Mouse (Mus musculus) forebrain, embryonic 14.5 days (tissue): ENCODE measurements around the gene Tbc1d22b. TPM values are rescaled to one million over a fixed set of nuclear protein-coding genes. Genes with fewer than 3 reads are reported as not detected.
A peak's percentile ranks its signal among the peaks of the same experiment; 100 is the strongest.

ENCODE experiments used
- ATAC-seq: fragments of 200-750 bp; cut with Nextera tagmentation; 2 replicates; pipeline ENCODE4 v1.8.0; 2017; ENCODE audit warnings: mild to moderate bottlenecking, moderate library complexity
- DNase-seq: peaks from one replicate; pipeline ENCODE4 v3.0.0-alpha.2; 2015; ENCODE audit warnings: low spot score
- H3K27ac ChIP-seq: fragments of 300-500 bp; sonication (generic); 2 replicates; pipeline ENCODE4 v1.5.1; 2014; ENCODE audit warnings: low read depth, mild to moderate bottlenecking, control low read depth, low read length, moderate library complexity
- H3K27me3 ChIP-seq: fragments of 300-500 bp; sonication (generic); replicated peaks from 2 replicates; pipeline ENCODE4 v1.6.1; 2014; ENCODE audit warnings: low read length, control low read depth, mixed read lengths; ENCODE audit not compliant: control insufficient read depth, insufficient read depth
- H3K36me3 ChIP-seq: fragments of 300-500 bp; sonication (generic); 2 replicates; pipeline ENCODE4 v1.6.1; 2014; ENCODE audit warnings: low read length, control low read depth; ENCODE audit not compliant: control insufficient read depth, insufficient read depth
- H3K4me1 ChIP-seq: fragments of 300-500 bp; sonication (generic); 2 replicates; pipeline ENCODE4 v1.6.1; 2014; ENCODE audit warnings: antibody characterized with exemption, low read length, control low read depth; ENCODE audit not compliant: control insufficient read depth, insufficient read depth
- H3K4me2 ChIP-seq: fragments of 300-500 bp; sonication (generic); 2 replicates; pipeline ENCODE4 v1.6.1; 2014; ENCODE audit warnings: mild to moderate bottlenecking, control low read depth, low read length
- H3K4me3 ChIP-seq: fragments of 300-500 bp; sonication (generic); 2 replicates; pipeline ENCODE4 v1.5.1; 2014; ENCODE audit warnings: low read depth, low read length, control low read depth
- H3K9ac ChIP-seq: fragments of 300-500 bp; sonication (generic); 2 replicates; pipeline ENCODE4 v1.6.1; 2014; ENCODE audit warnings: mild to moderate bottlenecking, low read length, control low read depth, moderate library complexity
- H3K9me3 ChIP-seq: fragments of 300-500 bp; sonication (generic); replicated peaks from 2 replicates; pipeline ENCODE4 v1.6.1; 2016; ENCODE audit warnings: low read length, control low read depth, mixed read lengths; ENCODE audit not compliant: control insufficient read depth
- WGBS: fragments of 180-500 bp; shearing (Covaris S2); extraction: QIAGEN DNeasy Blood & Tissue Kit; methylation state at CpG from one replicate; pipeline ENCODE4 v1.1.7; 2014; 5-methylcytosine and 5-hydroxymethylcytosine counted together
- polyA plus RNA-seq: library from polyadenylated mRNA; unstranded; fragments of >200 nt; fragmentation: Nextera tagmentation; extraction: Ambion mirVana; gene quantifications from 2 replicates; pipeline ENCODE4 v1.2.1, GENCODE M21; 2014

Gene Tbc1d22b
- polyA plus RNA-seq, 1 experiment from 2014 or later: 18.4 TPM

DNA sequence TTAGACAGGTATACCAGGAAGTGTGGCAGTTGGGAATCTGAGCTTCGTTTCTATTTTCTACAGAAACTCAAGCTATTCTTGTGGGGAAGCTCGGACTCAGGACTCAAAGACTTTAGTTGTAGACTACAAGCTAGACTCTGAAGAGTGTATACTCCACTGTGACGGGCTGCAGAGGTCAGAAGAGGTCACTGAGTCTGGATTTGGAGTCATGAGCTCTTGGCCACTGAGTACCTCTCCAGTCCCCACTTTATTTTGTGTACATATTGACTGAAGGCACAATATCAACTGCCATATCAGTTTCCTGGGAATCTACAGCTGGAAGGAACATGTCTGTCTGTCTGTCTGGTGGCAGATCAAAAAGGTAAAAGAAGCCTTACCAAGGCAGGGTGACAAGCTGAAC, 69.6 kb downstream of the Tbc1d22b start:
- H3K4me1 ChIP-seq: peaks cover 18% of the 10 kb centered on the region
- ATAC-seq: no peak
- peaks cover 58% of the 10 kb centered on the region for H3K36me3 ChIP-seq
- no peak overlapping the region for H3K27ac ChIP-seq
- H3K27me3 ChIP-seq: no peaks in the 10 kb centered on the region
- H3K4me3 ChIP-seq: no peak overlapping the region
- no peak for DNase-seq
- H3K4me2 ChIP-seq: no peak overlapping the region
- no peaks in the 10 kb centered on the region for H3K9me3 ChIP-seq
- 91% methylated on average over 3 of the region's 3 CpGs for WGBS
- H3K9ac ChIP-seq: no peak overlapping the region

DNA sequence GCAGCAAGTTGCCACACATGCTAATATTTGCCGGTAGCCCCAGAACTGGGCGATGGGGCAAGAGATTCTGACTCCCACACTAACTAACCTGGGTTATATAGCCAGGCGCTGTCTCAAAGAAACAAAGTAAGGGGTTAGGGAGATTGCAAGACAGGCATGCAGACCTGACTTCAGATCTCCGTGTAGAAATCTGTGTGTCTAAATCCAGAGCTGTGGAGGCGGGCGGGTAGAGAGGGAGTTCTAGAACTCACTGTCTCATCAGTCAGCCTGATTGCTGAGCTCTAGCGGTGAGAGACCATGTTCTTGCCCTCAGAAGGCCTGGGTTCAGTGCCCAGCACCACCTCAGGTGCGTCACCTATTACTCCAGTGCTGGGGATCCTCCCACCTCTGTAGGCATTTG, 73.9 kb downstream of the Tbc1d22b start:
- WGBS: 97% methylated on average over 8 of the region's 8 CpGs
- Histone ChIP-seq H3K9me3 (no peaks in the 10 kb centered on the region), H3K4me2 (no peak overlapping the region), H3K4me3 (no peak overlapping the region), H3K36me3 (peaks cover 91% of the 10 kb centered on the region), H3K4me1 (no peaks in the 10 kb centered on the region), H3K27ac (no peak overlapping the region), H3K9ac (no peak overlapping the region), H3K27me3 (no peaks in the 10 kb centered on the region)
- DNase-seq (no peak), ATAC-seq (no peak)

- Histone ChIP-seq H3K27ac (no peak overlapping the region), H3K4me1 (no peaks in the 10 kb centered on the region), H3K9ac (no peak overlapping the region), H3K27me3 (no peaks in the 10 kb centered on the region), H3K36me3 (peaks cover 93% of the 10 kb centered on the region), H3K9me3 (no peaks in the 10 kb centered on the region), H3K4me3 (no peak overlapping the region), H3K4me2 (no peak overlapping the region)
- DNase-seq (no peak), ATAC-seq (no peak)
- 93% methylated on average over 9 of the region's 9 CpGs for WGBS
Observed at GRCm38 (mm10) chr17:29627285-29627684, 77.7 kb downstream of the Tbc1d22b start.

DNA sequence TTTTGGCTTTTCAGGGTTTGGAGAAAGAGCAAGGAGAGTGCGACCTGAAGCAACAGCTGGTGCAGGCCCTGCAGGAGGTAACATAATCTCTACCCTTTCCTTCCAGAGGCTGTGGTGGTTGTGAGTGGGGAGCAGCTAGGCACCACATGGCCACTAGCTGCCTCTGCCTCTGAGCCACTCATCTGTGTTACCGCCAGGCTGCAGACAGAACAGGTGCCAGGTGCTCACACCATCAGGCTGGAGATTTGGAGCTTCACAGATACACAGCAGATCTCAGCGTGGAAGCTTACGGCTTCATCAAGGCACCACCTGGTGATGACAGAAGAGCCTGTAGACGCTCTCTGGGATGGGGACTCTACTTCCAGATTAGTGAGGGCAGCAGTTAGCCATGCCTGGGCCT, 79.4 kb downstream of the Tbc1d22b start:
- no peaks in the 10 kb centered on the region for H3K9me3 ChIP-seq
- no peaks in the 10 kb centered on the region for H3K4me1 ChIP-seq
- no peaks in the 10 kb centered on the region for H3K27me3 ChIP-seq
- WGBS: 95% methylated on average over 5 of the region's 5 CpGs
- no peak for ATAC-seq
- H3K36me3 ChIP-seq: peaks cover 92% of the 10 kb centered on the region
- no peak overlapping the region for H3K9ac ChIP-seq
- H3K27ac ChIP-seq: no peak overlapping the region
- no peak for DNase-seq
- H3K4me3 ChIP-seq: no peak overlapping the region
- no peak overlapping the region for H3K4me2 ChIP-seq

GRCm38 (mm10) chr17:29629620-29630019, 80.0 kb downstream of the Tbc1d22b start:
- 91% methylated on average over 5 of the region's 5 CpGs for WGBS
- DNase-seq: no peak
- Histone ChIP-seq H3K36me3 (peaks cover 92% of the 10 kb centered on the region), H3K4me1 (no peaks in the 10 kb centered on the region), H3K9ac (no peak overlapping the region), H3K4me3 (no peak overlapping the region), H3K27me3 (no peaks in the 10 kb centered on the region), H3K9me3 (no peaks in the 10 kb centered on the region), H3K4me2 (no peak overlapping the region), H3K27ac (no peak overlapping the region)
- no peak for ATAC-seq

DNA sequence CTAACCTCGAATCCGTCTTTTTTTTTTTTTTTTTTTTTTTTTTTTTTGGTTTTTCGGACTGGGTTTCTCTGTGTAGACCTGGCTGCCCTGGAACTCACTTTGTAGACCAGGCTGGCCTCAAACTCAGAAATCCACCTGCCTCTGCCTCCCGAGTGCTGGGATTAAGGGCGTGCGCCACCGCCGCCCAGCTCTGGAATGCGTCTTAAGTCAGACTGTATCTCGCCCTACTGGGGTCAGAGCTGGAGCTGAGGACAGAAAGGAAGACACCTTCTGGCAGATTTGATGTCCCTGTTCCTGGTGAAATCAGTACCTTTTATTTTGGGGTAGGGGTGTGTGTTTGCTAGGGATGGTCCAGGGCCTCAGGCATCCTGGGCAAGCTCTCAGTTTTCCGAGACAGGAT, 82.7 kb downstream of the Tbc1d22b start:
- Histone ChIP-seq H3K4me3 (no peak overlapping the region), H3K4me1 (no peaks in the 10 kb centered on the region), H3K36me3 (peaks cover 94% of the 10 kb centered on the region), H3K27ac (no peak overlapping the region), H3K27me3 (no peaks in the 10 kb centered on the region), H3K4me2 (no peak overlapping the region), H3K9ac (no peak overlapping the region), H3K9me3 (no peaks in the 10 kb centered on the region)
- DNase-seq (no peak), ATAC-seq (no peak)
- WGBS: 95% methylated on average over 11 of the region's 11 CpGs

DNA sequence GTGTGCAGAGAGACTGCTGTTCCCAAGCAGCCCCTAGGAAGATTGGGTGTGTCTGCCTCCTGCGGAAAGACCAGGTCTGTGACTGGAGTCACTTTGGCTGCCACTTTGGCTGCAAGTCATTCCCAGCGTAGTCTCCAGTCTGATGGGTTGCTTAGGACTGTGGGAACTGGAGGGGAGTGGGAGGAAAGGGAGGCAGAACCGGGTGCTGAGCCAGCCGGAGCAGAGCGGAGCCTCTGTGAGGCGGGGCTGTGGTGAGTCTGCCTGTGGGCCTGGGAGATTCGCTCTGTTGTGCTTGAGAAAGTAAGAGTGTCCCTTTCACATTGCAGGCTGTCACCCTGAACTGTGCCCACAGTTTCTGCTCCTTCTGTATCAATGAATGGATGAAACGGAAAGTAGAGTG, 85.9 kb downstream of the Tbc1d22b start:
- H3K36me3 ChIP-seq: peaks cover 89% of the 10 kb centered on the region
- H3K9ac ChIP-seq: no peak overlapping the region
- whole genome bisulfite sequencing: 89% methylated on average over 8 of the region's 8 CpGs
- no peaks in the 10 kb centered on the region for H3K27me3 ChIP-seq
- H3K4me3 ChIP-seq: no peak overlapping the region
- no peak overlapping the region for H3K27ac ChIP-seq
- no peak overlapping the region for H3K4me2 ChIP-seq
- ATAC-seq: no peak
- no peaks in the 10 kb centered on the region for H3K9me3 ChIP-seq
- H3K4me1 ChIP-seq: no peaks in the 10 kb centered on the region
- DNase-seq: no peak

GRCm38 (mm10) chr17:29636118-29636517, 86.5 kb downstream of the Tbc1d22b start:
- H3K9me3 ChIP-seq: no peaks in the 10 kb centered on the region
- 72% methylated on average over 5 of the region's 5 CpGs for WGBS
- no peak overlapping the region for H3K27ac ChIP-seq
- H3K4me1 ChIP-seq: no peaks in the 10 kb centered on the region
- H3K9ac ChIP-seq: no peak overlapping the region
- no peak for ATAC-seq
- DNase-seq: peak; percentile 61
- H3K4me3 ChIP-seq: no peak overlapping the region
- no peaks in the 10 kb centered on the region for H3K27me3 ChIP-seq
- no peak overlapping the region for H3K4me2 ChIP-seq
- H3K36me3 ChIP-seq: peaks cover 89% of the 10 kb centered on the region

GRCm38 (mm10) chr17:29637377-29637776, 87.8 kb downstream of the Tbc1d22b start:
- H3K36me3 ChIP-seq: peaks cover 91% of the 10 kb centered on the region
- H3K9ac ChIP-seq: no peak overlapping the region
- no peaks in the 10 kb centered on the region for H3K4me1 ChIP-seq
- 91% methylated on average over 4 of the region's 4 CpGs for WGBS
- ATAC-seq (no peak), DNase-seq (peak; percentile 55)
- H3K9me3 ChIP-seq: no peaks in the 10 kb centered on the region
- H3K4me2 ChIP-seq: no peak overlapping the region
- H3K27me3 ChIP-seq: no peaks in the 10 kb centered on the region
- no peak overlapping the region for H3K27ac ChIP-seq
- H3K4me3 ChIP-seq: no peak overlapping the region
